Mouse (Mus musculus): ENCODE measurements around the gene Cog4. TPM values are rescaled to one million over a fixed set of nuclear protein-coding genes. Genes with fewer than 3 reads are reported as not detected.
"Not testable (repeated sequence)": the region's sequence is repeated elsewhere in the genome, so short reads cannot be mapped to it uniquely, and the experiment has no call there.

The Cog4 gene
- total RNA-seq, 2 experiments from 2014 or later, result 59.5 to 66.6 TPM

DNA sequence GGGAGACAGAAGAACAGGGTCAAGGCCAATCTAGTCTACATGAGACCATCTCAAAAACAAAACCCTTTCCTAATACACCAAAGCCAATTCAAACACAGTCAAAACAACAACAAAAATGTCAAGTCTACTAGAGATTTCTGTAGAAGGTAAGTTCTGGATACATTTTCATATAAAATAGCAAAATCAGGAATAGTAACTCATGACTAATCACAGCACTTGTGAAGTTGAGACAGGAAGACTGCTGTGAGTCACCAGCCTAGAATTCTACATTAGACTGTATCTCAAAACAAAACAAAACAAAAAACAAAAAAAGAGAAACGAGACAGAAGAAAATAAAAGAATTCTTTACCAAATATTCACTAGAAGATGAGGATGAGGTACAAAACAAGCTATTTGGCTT, 21.5 kb upstream of the Cog4 start:
- DNase-seq (ENCODE audit: low spot score in 2 of 2), result no peak

GRCm38 (mm10) chr8:110828511-110828910, 17.9 kb upstream of the Cog4 start:
- DNase-seq (ENCODE audit: low spot score in 2 of 2), result no peak

GRCm38 (mm10) chr8:110831956-110832355, 14.4 kb upstream of the Cog4 start:
- no peak for DNase-seq (ENCODE audit: low spot score in 2 of 2)

DNA sequence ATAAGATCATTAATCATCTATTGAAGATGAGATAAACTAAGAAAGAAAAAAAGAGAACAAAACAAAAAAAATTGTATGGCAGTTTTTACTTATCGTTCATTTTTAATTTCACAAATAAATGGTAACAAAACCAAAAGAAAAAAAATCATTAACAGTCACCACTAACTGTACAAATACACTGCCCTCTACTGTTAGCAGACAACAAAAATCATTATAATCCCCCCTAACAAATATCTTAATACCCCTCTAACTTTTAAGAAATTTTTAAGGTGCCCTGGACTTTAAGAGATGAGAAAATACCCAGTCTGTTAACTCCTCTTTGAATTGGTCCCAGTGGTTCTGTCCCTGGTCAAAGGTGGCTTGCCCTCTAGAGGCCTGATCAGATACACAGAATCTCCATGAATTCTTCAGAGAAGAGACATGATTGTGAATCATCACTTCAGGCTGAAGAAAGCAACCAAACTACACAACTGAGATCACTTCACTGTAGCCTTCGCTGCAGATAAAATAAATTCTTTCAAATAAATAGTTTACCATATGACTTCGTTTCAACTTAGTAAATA, 4.3 kb upstream of the Cog4 start:
- DNase-seq (ENCODE audit: low spot score in 2 of 2), result no peak

- DNase-seq (ENCODE audit: low spot score in 2 of 2), result no peak
Observed at GRCm38 (mm10) chr8:110843207-110843606, 3.2 kb upstream of the Cog4 start.

- no peak for DNase-seq (ENCODE audit: low spot score in 2 of 2)
Observed at GRCm38 (mm10) chr8:110844941-110845340, 1.5 kb upstream of the Cog4 start.

DNA sequence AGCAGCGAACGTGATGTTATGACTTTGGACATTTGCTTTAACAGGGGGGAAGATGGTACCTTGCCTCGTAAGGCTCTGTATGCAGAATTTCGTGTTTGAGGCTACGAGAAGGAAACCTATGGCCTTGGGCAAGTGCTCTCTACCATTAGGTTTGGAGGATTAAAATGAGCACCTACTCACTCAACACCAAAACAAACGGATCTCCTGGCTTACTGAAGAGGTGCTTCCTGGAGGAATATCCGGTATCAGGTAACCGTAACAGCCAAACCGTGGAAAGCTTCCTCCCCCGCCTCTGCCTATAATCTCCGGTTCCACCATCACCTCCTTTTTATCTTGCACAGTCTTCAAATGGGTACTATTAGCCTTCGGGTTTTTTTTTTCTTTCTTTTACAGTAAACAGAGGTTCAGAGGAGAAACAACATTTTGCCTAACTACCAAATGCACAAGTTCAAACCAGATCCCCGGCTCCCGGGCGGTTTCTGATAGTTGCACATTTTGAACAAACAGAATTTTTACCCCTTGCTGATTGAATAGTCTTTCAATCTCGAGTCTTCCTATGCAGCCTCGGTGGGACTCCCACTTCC, 487 bp upstream of the Cog4 start:
- DNase-seq (ENCODE audit: low spot score in 2 of 2), result no peak

GRCm38 (mm10) chr8:110847171-110847549, 760 bp downstream of the Cog4 start:
- DNase-seq (ENCODE audit: low spot score in 2 of 2), result no peak

DNA sequence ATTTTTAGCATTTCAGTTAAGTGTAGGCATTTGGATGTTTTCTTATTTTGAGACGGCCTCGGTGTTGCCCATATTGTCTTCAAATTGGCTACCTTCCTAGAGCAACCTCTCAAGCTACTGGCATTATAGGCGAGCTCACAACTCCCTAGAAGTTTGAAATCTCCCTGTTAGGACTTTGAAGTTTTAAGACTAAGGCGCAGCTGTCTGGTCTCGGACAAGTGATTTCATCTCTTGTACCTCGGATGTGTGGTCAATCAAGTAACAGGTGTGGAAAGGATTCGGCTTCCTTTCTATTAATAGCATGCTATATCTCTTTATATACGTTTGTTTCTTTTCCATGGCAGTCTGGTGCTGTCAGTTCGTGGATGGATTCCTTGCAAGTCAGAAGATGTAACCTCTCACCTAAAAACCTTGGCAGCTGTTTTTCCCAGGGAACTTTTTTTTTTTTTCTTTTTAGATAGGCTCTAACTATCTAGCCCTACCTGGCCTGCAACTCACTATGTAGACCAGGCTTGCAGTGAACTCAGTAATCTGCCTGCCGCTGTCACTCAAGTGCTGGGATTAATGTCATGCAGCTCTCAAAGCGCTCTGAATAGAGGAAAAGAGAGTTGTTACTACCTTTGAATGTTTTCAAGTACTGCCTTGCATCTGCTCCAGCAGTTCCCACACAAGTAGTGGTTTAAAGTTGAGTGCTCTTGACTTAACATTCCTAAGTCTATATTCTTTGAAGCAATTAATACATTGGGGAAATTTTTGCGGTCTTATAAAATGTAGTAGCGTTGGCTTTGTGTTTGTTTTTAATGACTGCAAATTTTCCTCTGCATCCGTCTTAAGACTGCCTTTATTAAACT, 1.5 kb downstream of the Cog4 start:
- DNase-seq (ENCODE audit: low spot score in 2 of 2), result no peak

DNA sequence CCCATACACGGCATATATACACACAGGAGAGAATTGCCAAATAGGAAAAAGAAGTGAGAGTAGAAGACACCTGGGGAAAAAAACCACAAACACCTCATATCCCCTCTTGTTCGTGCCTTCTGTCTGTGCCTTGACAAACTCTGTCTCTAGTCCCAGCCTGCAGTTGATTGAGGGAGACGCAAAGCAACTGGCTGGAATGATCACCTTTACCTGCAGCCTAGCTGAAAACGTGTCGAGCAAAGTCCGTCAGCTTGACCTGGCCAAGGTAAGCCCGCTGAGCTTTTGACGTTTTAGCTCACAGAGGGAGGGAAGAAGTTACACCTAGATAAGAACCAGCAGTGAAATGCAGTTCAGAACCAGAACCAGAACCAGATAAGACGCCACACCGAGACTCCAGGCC, 4.8 kb downstream of the Cog4 start:
- no peak for DNase-seq (ENCODE audit: low spot score in 2 of 2)

DNA sequence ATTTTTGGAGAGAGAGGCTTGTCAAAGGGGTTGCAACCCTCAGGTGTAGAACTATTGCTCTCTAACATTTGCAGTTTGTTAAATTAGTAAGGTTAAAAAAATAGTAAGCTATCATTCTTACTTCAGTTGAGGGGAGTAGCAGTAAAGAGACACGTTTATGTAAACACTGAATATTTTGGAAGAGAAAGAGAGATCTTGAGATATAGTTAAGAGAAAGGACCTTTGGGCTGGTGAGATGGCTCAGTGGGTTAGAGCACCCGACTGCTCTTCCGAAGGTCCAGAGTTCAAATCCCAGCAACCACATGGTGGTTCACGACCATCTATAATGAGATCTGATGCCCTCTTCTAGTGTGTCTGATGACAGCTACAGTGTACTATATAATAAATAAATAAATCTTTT, 9.7 kb downstream of the Cog4 start:
- DNase-seq (ENCODE audit: low spot score in 2 of 2), result not testable (repeated sequence)

DNA sequence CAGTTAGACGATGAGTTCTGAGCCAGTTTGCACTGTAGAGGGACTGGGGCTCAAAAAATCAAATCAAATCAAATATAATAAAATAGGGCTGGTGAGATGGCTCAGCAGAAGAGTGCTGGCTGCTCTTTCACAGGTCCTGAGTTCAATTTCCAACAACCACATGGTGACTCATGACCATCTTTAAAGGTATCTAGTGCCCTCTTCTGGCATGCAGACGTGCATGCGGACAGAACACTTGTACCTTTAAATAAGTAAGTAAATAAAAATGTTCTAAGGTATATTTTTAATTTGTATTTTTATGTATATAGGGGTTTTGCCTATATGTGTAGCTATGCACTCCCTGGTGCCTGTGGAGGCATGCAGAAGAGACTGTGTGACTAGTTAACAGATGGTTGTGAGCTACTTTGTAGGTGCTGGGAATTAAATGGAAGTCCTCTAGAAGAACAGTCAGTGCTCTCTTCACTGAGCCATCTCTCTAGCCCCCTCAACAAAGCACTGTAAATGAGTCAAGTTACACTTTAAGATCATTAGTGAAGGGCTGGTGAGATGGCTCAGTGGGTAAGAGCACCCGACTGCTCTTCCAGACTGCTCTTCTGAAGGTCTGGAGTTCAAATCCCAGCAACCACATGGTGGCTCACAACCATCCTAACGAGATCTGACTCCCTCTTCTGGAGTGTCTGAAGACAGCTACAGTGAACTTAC, 10.5 kb downstream of the Cog4 start:
- DNase-seq (ENCODE audit: low spot score in 2 of 2), result no peak

GRCm38 (mm10) chr8:110859651-110860501, 13.5 kb downstream of the Cog4 start:
- no peak for DNase-seq (ENCODE audit: low spot score in 2 of 2)

GRCm38 (mm10) chr8:110861347-110862025, 15.1 kb downstream of the Cog4 start:
- not testable (repeated sequence) for DNase-seq (ENCODE audit: low spot score in 2 of 2)

DNA sequence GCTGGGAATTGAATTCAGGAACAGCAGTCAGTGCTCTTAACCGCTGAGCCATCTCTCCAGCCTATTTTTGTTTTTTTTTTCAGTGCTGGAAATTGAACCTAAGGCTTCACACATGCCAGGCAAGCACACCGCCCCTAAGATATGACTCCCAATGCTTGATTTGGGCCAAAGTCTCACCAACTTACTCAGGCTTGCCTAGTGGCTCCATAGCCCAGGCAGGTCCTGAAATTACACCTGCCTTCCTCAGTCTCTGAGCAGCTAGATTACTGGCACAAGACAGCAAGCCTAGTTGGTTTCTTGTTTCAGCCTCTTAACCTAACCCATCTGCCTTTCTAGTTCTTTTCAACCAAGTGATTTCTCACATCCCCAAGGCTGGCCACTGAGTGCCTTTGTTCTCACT, 24.1 kb downstream of the Cog4 start:
- no peak for DNase-seq (ENCODE audit: low spot score in 2 of 2)

DNA sequence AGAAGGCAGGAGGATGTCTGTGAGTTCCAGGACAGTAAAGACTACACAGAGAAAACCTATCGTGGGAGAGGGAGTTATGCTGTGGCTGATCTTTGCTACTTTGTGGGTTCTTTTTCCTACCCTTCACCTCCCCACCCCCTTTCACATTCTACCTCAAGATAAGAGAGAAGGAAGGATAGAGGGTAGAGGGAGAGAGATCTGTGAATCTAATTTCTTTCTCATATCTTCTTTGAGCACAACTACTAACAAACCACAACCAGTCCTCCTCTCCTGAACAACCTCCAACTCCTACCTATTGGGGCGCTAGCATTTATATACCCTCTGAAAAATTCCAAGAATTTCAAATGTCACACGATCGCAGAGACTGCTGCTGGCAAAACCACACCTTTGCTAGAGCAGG, 31.5 kb downstream of the Cog4 start:
- DNase-seq (ENCODE audit: low spot score in 2 of 2), result no peak

DNA sequence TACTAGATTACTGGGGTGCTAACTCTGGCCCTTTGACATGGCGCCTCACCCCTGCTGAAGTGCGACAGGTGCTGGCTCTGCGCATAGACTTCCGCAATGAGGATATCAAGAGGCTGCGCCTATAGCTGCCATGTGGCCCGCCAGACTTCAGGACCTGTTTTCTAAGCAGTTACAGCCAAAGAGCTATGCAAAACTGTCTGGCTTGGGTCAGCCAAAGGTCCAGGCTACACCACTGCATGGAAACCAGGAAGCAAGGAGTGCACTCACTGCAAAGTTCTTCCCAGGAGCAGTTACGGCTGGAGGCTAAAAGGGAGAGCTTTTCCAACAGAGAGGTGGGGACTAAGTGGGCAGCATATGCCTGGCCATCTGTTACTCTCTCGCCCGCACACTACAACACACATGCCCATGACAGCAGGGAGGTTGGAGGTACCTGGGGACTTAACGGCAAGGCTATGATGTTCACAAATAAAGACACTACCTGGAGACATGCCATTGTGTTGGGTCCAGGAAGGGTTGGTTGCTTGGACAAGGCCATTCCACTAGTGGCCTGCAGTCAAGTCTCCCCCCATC, 35.4 kb downstream of the Cog4 start:
- no peak for DNase-seq (ENCODE audit: low spot score in 2 of 2)

- no peak for DNase-seq (ENCODE audit: low spot score in 2 of 2)
Observed at GRCm38 (mm10) chr8:110883824-110884223, 37.4 kb downstream of the Cog4 start.

- no peak for DNase-seq (ENCODE audit: low spot score in 2 of 2)
Observed at GRCm38 (mm10) chr8:110886634-110887033, 40.2 kb downstream of the Cog4 start.

DNA sequence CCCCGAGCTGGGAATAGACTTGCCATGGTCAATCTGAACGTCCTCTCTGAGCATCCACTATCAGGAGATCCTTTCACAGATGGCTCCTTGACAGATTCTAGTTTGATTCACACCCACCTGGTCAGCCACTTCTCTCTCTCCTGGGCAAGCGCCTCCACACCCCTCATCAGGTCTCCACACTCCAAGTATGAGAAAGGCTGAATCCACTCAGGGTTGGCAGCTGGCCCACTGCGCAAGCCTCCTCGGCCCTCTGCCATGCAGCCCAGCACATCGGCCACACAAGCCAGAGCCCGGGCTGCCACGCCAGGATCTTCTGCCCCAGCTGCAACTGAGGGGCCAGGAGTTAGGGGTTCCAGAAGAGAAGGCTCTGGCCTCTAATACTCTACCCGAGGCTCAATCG, 41.2 kb downstream of the Cog4 start:
- no peak for DNase-seq (ENCODE audit: low spot score in 2 of 2)
